Comparison of ENCODE assay signal across 12 mouse cellular contexts in the genomic region with DNA sequence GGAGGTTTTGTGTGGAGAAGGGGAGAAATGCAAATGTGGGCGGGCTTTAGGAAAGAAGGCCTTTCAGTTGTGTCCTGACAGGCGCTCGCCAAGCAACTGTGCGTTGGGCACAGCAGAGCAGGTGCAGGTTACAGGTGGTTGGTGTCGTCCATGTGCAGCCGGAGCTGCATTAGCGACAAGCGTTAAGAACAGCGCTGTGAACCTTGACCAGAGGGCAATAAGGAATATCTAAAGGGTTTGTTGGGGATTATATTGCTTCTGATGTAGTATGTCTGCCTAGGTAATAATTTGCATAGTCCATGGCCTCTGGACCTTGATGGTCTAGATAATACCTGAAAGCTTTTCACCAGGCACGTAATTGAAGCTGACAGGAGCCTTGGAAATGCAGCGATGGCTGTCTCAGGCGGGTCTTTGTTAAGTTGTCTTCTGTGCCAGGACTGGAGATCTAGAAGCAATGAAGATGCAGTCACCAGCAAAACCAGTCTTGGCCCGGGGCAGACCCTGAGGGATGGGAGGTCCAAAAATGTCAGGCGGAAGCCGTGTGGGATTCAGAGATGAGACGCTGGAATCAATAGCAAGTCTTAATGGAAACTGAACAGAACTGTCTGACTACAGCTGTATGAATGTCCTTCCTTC. TPM values are rescaled to one million over a fixed set of nuclear protein-coding genes. Genes with fewer than 3 reads are reported as not detected.
DNase-seq lines count a peak whose midpoint lies in the region; ATAC-seq lines count a peak whose summit lies in the region.
"Had no signal": no experiment of that assay in that cellular context is flagged by ENCODE, and none has a peak within 500 bp of the region (broad histone marks: within the 10 kb centered on the region; RNA-seq: fewer than 3 reads in every experiment).

No protein-coding gene starts in this region.

- H3K9ac ChIP-seq in hindbrain, embryonic 13.5 days = no peak overlapping the region
- no peak overlapping the region for H3K9ac ChIP-seq in hindbrain, embryonic 15.5 days

- H3K9me3 ChIP-seq in hindbrain, embryonic 13.5 days = 0 out of 2 replicates have a peak, but pooled peaks cover 7% of the 10 kb centered on the region
- peaks cover 9% of the 10 kb centered on the region; the same call in 1 of the 2 replicates for H3K9me3 ChIP-seq in hindbrain, embryonic 10.5 days
- H3K9me3 ChIP-seq in embryonic facial prominence, embryonic 10.5 days = no peaks in the 10 kb centered on the region
- H3K9me3 ChIP-seq in hindbrain, embryonic 15.5 days = no peaks in the 10 kb centered on the region

- H3K4me3 ChIP-seq in hindbrain, embryonic 13.5 days = no peak overlapping the region
- H3K4me3 ChIP-seq in hindbrain, embryonic 10.5 days = no peak overlapping the region; the same call in 1 of the 2 replicates
- peak overlapping the region; percentile 97; the same call in 1 of the 2 replicates for H3K4me3 ChIP-seq in embryonic facial prominence, embryonic 10.5 days
- no peak overlapping the region for H3K4me3 ChIP-seq in hindbrain, embryonic 15.5 days

- peaks cover 48% of the 10 kb centered on the region for H3K4me1 ChIP-seq in hindbrain, embryonic 13.5 days (replicated peaks)
- peaks cover 48% of the 10 kb centered on the region for H3K4me1 ChIP-seq in hindbrain, embryonic 10.5 days (replicated peaks)
- H3K4me1 ChIP-seq in embryonic facial prominence, embryonic 10.5 days = peaks cover 35% of the 10 kb centered on the region
- H3K4me1 ChIP-seq in hindbrain, embryonic 15.5 days (replicated peaks) = peaks cover 35% of the 10 kb centered on the region

- no peak for DNase-seq in hindbrain, embryonic 10.5 days (ENCODE audit: low spot score)
- no peak for DNase-seq in embryonic facial prominence, embryonic 10.5 days (ENCODE audit: low spot score)
- DNase-seq in large intestine, adult 2 months (ENCODE audit: low read depth, low spot score) = peak; percentile 83
- no peak for DNase-seq in spleen, postnatal 10 days (ENCODE audit: low spot score in 2 of 2)
- no peak for DNase-seq in left cerebral cortex, postnatal 4 days
- DNase-seq in cerebellum, postnatal 25 days = no peak
- DNase-seq: cerebellum, adult 11-12 months; lung, postnatal 36 days; thymus, postnatal 14 days had no signal

- no peak overlapping the region for H3K27ac ChIP-seq in hindbrain, embryonic 13.5 days
- no peak overlapping the region for H3K27ac ChIP-seq in hindbrain, embryonic 10.5 days
- no peak overlapping the region for H3K27ac ChIP-seq in embryonic facial prominence, embryonic 10.5 days (replicated peaks)
- H3K27ac ChIP-seq in hindbrain, embryonic 15.5 days (replicated peaks) = no peak overlapping the region

- peak overlapping the region; percentile 85; the same call in 1 of the 2 replicates for H3K4me2 ChIP-seq in hindbrain, embryonic 13.5 days
- H3K4me2 ChIP-seq in hindbrain, embryonic 15.5 days = peak overlapping the region; percentile 77

- H3K27me3 ChIP-seq in hindbrain, embryonic 13.5 days = no peaks in the 10 kb centered on the region
- peaks cover 7% of the 10 kb centered on the region; the same call in 1 of the 2 replicates for H3K27me3 ChIP-seq in hindbrain, embryonic 10.5 days (ENCODE audit: insufficient read depth, poor library complexity, severe bottlenecking)
- H3K27me3 ChIP-seq in embryonic facial prominence, embryonic 10.5 days (replicated peaks; ENCODE audit: low read depth, poor library complexity, severe bottlenecking) = 0 out of 2 replicates have a peak, but pooled peaks cover 5% of the 10 kb centered on the region
- no peaks in the 10 kb centered on the region for H3K27me3 ChIP-seq in hindbrain, embryonic 15.5 days

- H3K36me3 ChIP-seq in hindbrain, embryonic 13.5 days = no peaks in the 10 kb centered on the region
- H3K36me3 ChIP-seq in hindbrain, embryonic 10.5 days = peaks cover 3% of the 10 kb centered on the region; the same call in 1 of the 2 replicates
- peaks cover 9% of the 10 kb centered on the region; the same call in 1 of the 2 replicates for H3K36me3 ChIP-seq in embryonic facial prominence, embryonic 10.5 days (replicated peaks)
- no peaks in the 10 kb centered on the region for H3K36me3 ChIP-seq in hindbrain, embryonic 15.5 days

- intact Hi-C loops in left cerebral cortex, postnatal 4 days (cut with DNase I) = loop anchor here (10.0 kb wide), 1 partner anchor 62 kb away; no protein-coding TSS in a partner anchor

- no peak for ATAC-seq in hindbrain, embryonic 13.5 days (ENCODE audit: low FRiP score)
- ATAC-seq in hindbrain, embryonic 15.5 days (ENCODE audit: low FRiP score, low read depth) = no peak
- ATAC-seq: activated CD4-positive, CD25-positive, alpha-beta regulatory T cell, adult 4 months had no signal

- WGBS in hindbrain, embryonic 13.5 days = 84% methylated on average over 16 of the region's 16 CpGs
- WGBS in hindbrain, embryonic 10.5 days = 88% methylated on average over 16 of the region's 16 CpGs
- 84% methylated on average over 16 of the region's 16 CpGs for WGBS in embryonic facial prominence, embryonic 10.5 days
- 86% methylated on average over 16 of the region's 16 CpGs for WGBS in hindbrain, embryonic 15.5 days
- 34% methylated on average over 16 of the region's 16 CpGs for WGBS in large intestine, adult 2 months

RNA-seq across cellular contexts. Expression of a gene that starts 2.8 kb away (rescaled TPM):
- polyA plus RNA-seq in hindbrain, embryonic 13.5 days (2015; fragmentation: Nextera tagmentation; extraction: Ambion mirVana) = 13.3 and 14.4 TPM in 2 replicates
- 20.2 and 26.0 TPM in 2 replicates for polyA plus RNA-seq in hindbrain, embryonic 10.5 days (2016; fragmentation: Nextera tagmentation; extraction: Ambion mirVana)
- polyA plus RNA-seq in embryonic facial prominence, embryonic 10.5 days (2016; fragmentation: Nextera tagmentation; extraction: Ambion mirVana) = 28.0 and 30.5 TPM in 2 replicates
- 17.0 and 18.0 TPM in 2 replicates for polyA plus RNA-seq in hindbrain, embryonic 15.5 days (2015; fragmentation: Nextera tagmentation; extraction: Ambion mirVana)
- 9.8 and 12.4 TPM in 2 replicates for polyA plus RNA-seq in large intestine, adult 2 months (2012; rRNA removed)
- 10 to 100 TPM; 80.7 to 81.5 TPM for total RNA-seq in left cerebral cortex, postnatal 4 days (2021)

RNA-seq across cellular contexts. Expression of a gene that starts 42.4 kb away (rescaled TPM):
- polyA plus RNA-seq in hindbrain, embryonic 13.5 days (2015; fragmentation: Nextera tagmentation; extraction: Ambion mirVana) = 4.6 and 5.1 TPM in 2 replicates
- 4.3 and 5.6 TPM in 2 replicates for polyA plus RNA-seq in hindbrain, embryonic 10.5 days (2016; fragmentation: Nextera tagmentation; extraction: Ambion mirVana)
- 4.4 and 5.2 TPM in 2 replicates for polyA plus RNA-seq in embryonic facial prominence, embryonic 10.5 days (2016; fragmentation: Nextera tagmentation; extraction: Ambion mirVana)
- polyA plus RNA-seq in hindbrain, embryonic 15.5 days (2015; fragmentation: Nextera tagmentation; extraction: Ambion mirVana) = 5.2 and 5.8 TPM in 2 replicates
- 1.9 and 2.2 TPM in 2 replicates for polyA plus RNA-seq in large intestine, adult 2 months (2012; rRNA removed)
- 1 to 10 TPM; 4.7 to 5.9 TPM for total RNA-seq in left cerebral cortex, postnatal 4 days (2021)
